Mouse (Mus musculus): Measurements from ENCODE around the gene Gm10057.
"Not testable (repeated sequence)": the region's sequence is repeated elsewhere in the genome, so short reads cannot be mapped to it uniquely, and the experiment has no call there.

Gene Gm10057

DNA sequence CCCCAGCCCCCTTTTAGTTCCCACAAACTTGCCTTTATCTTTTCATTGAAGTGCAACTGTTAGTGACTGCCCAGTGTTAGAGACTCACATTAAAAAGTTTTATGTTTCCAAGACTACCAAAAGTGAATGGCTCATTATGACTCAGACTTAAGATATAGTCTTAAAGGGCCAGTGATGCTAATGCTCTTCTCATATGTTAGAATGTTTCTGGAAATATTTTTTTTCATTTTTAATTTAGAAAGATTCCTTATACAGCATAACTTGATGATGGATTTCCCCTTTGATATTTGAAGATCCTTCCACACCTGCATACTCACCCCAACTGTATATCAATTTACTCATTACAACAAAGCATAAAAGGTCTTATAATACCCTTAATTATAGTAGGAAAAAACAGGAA lies at the start of gene Gm10057:
Gene Gm10057 (minus strand): TSS at position 101 of the 400 bp plus-strand sequence.
- DNase-seq (ENCODE audit: low read depth, low spot score): not testable (repeated sequence)

DNA sequence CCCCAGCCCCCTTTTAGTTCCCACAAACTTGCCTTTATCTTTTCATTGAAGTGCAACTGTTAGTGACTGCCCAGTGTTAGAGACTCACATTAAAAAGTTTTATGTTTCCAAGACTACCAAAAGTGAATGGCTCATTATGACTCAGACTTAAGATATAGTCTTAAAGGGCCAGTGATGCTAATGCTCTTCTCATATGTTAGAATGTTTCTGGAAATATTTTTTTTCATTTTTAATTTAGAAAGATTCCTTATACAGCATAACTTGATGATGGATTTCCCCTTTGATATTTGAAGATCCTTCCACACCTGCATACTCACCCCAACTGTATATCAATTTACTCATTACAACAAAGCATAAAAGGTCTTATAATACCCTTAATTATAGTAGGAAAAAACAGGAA lies 21.1 kb downstream of the Gm10057 start, which contains the start of gene 4921511M17Rik:
Gene 4921511M17Rik (minus strand): TSS at position 101 of the 400 bp plus-strand sequence.
- DNase-seq (ENCODE audit: low read depth, low spot score): not testable (repeated sequence)

DNA sequence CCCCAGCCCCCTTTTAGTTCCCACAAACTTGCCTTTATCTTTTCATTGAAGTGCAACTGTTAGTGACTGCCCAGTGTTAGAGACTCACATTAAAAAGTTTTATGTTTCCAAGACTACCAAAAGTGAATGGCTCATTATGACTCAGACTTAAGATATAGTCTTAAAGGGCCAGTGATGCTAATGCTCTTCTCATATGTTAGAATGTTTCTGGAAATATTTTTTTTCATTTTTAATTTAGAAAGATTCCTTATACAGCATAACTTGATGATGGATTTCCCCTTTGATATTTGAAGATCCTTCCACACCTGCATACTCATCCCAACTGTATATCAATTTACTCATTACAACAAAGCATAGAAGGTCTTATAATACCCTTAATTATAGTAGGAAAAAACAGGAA lies 42.3 kb downstream of the Gm10057 start, which contains the start of gene Samt1:
Gene Samt1 (minus strand): TSS at position 101 of the 400 bp plus-strand sequence.
- not testable (repeated sequence) for DNase-seq (ENCODE audit: low read depth, low spot score)
